In genomic region chr11:98982773-98983133, GRCm38 (mm10) we compare ENCODE assay signal across 7 mouse cellular contexts. TPM values are rescaled to one million over a fixed set of nuclear protein-coding genes. Genes with fewer than 3 reads are reported as not detected.
DNase-seq lines count a peak whose midpoint lies in the region; ATAC-seq and TF ChIP-seq lines count a peak whose summit lies in the region.

Gene Gjd3, minus strand, starts transcription at chr11:98983016.

- no peak for TF ChIP-seq CTCF in lung, embryonic 14.5 days (IDR thresholded peaks at IDR 0.05; ENCODE audit: low read depth)
- no peak for TF ChIP-seq CTCF in embryonic fibroblast, embryonic 13.5 days (IDR thresholded peaks at IDR 0.05; ENCODE audit: borderline replicate concordance, insufficient read depth, low read length)
- no peak for TF ChIP-seq CTCF in small intestine, adult 2 months (IDR thresholded peaks at IDR 0.05; ENCODE audit: extremely low read depth, insufficient read length, insufficient replicate concordance, low read depth, low read length)

- peak within 1 kb of the TSS; percentile 48 for H3K9ac ChIP-seq in lung, embryonic 14.5 days
- peak within 1 kb of the TSS; percentile 70 for H3K9ac ChIP-seq in limb, embryonic 12.5 days (replicated peaks)

- no peak for DNase-seq in lung, embryonic 14.5 days
- DNase-seq in lung, postnatal 36 days: no peak
- DNase-seq in ovary, postnatal 36 days (ENCODE audit: low spot score): no peak
- DNase-seq in c-Kit-positive CD71-positive TER-119-positive erythroid progenitor cells, embryonic 14.5 days (ENCODE audit: low spot score): no peak

- 0 out of 2 replicates have a peak, but pooled peaks have one; percentile 4 for ATAC-seq in lung, embryonic 14.5 days (ENCODE audit: insufficient read depth)
- ATAC-seq in limb, embryonic 12.5 days (ENCODE audit: insufficient number of reproducible peaks, insufficient read depth, low FRiP score, low TSS enrichment, low read depth): 0 out of 2 replicates have a peak, but pooled peaks have one; percentile 3

- H3K4me1 ChIP-seq in lung, embryonic 14.5 days (ENCODE audit: insufficient read depth): no peaks in the 10 kb centered on the region
- no peaks in the 10 kb centered on the region for H3K4me1 ChIP-seq in embryonic fibroblast, embryonic 13.5 days (ENCODE audit: control insufficient read depth, insufficient read depth, low read length)
- peaks cover 19% of the 10 kb centered on the region for H3K4me1 ChIP-seq in limb, embryonic 12.5 days (replicated peaks)
- no peaks in the 10 kb centered on the region; the same call in 1 of the 2 replicates for H3K4me1 ChIP-seq in small intestine, adult 2 months (ENCODE audit: control insufficient read depth, insufficient read depth, insufficient read length, low read length)

- WGBS in lung, embryonic 14.5 days: 1% methylated on average over 28 of the region's 28 CpGs
- 2% methylated on average over 28 of the region's 28 CpGs for WGBS in limb, embryonic 12.5 days
- WGBS in small intestine, adult 2 months: 6% methylated on average over 28 of the region's 28 CpGs

- peak within 1 kb of the TSS; percentile 99 for H3K4me2 ChIP-seq in lung, embryonic 14.5 days
- peak within 1 kb of the TSS; percentile 97 for H3K4me2 ChIP-seq in limb, embryonic 12.5 days

- no peaks in the 10 kb centered on the region for H3K36me3 ChIP-seq in lung, embryonic 14.5 days (ENCODE audit: insufficient read depth)
- no peaks in the 10 kb centered on the region for H3K36me3 ChIP-seq in limb, embryonic 12.5 days
- H3K36me3 ChIP-seq in small intestine, adult 2 months (ENCODE audit: control insufficient read depth, insufficient read depth, low read length): no peaks in the 10 kb centered on the region

- no peak for TF ChIP-seq POLR2A in embryonic fibroblast, embryonic 13.5 days (IDR thresholded peaks at IDR 0.05; ENCODE audit: low read depth, low read length)
- no peak for TF ChIP-seq POLR2A in small intestine, adult 2 months (IDR thresholded peaks at IDR 0.05; ENCODE audit: low read depth, low read length)

- no peak within 1 kb of the TSS for H3K27ac ChIP-seq in lung, embryonic 14.5 days (ENCODE audit: low read depth)
- H3K27ac ChIP-seq in embryonic fibroblast, embryonic 13.5 days (ENCODE audit: insufficient read depth, low read length): no peak within 1 kb of the TSS
- peak within 1 kb of the TSS; percentile 76; the same call in 1 of the 2 replicates for H3K27ac ChIP-seq in limb, embryonic 12.5 days
- H3K27ac ChIP-seq in small intestine, adult 2 months (ENCODE audit: insufficient read depth, low read depth, low read length): no peak within 1 kb of the TSS

- peaks cover 22% of the 10 kb centered on the region for H3K27me3 ChIP-seq in lung, embryonic 14.5 days (ENCODE audit: insufficient read depth, low read length)
- H3K27me3 ChIP-seq in limb, embryonic 12.5 days: peaks cover 25% of the 10 kb centered on the region
- no peaks in the 10 kb centered on the region for H3K27me3 ChIP-seq in small intestine, adult 2 months (ENCODE audit: control insufficient read depth, insufficient read depth, low read length)

- no peaks in the 10 kb centered on the region for H3K9me3 ChIP-seq in lung, embryonic 14.5 days (ENCODE audit: low read depth, low read length)
- no peaks in the 10 kb centered on the region for H3K9me3 ChIP-seq in limb, embryonic 12.5 days

- peak within 1 kb of the TSS; percentile 57 for H3K4me3 ChIP-seq in lung, embryonic 14.5 days (ENCODE audit: low read depth, low read length)
- H3K4me3 ChIP-seq in embryonic fibroblast, embryonic 13.5 days (ENCODE audit: insufficient read depth, low read length): peak within 1 kb of the TSS; percentile 44
- H3K4me3 ChIP-seq in limb, embryonic 12.5 days (replicated peaks): peak within 1 kb of the TSS; percentile 65
- peak within 1 kb of the TSS; percentile 65 for H3K4me3 ChIP-seq in small intestine, adult 2 months (ENCODE audit: low read depth, low read length)

RNA-seq across cellular contexts. Expression of gene Gjd3, which starts in this region (rescaled TPM):
- 0.31 TPM in 1 of 2 replicates, not detected in the other for polyA plus RNA-seq in lung, embryonic 14.5 days (2014; fragmentation: Nextera tagmentation; extraction: Ambion mirVana)
- not detected in 2 replicates for polyA plus RNA-seq in embryonic fibroblast, embryonic 13.5 days (2011; ENCODE audit: insufficient read length, low read depth, missing spikeins)
- 0.51 TPM in 1 of 2 replicates, not detected in the other for polyA plus RNA-seq in limb, embryonic 12.5 days (2016; fragmentation: Nextera tagmentation; extraction: Ambion mirVana)
- 3.6 and 5.8 TPM in 2 replicates for polyA plus RNA-seq in small intestine, adult 2 months (2012; rRNA removed)

Comparison
In these comparisons a context has a peak if more than half of its experiments do, and no peak if none do; other contexts are left out.
1. Peak in ATAC-seq, H3K4me3 ChIP-seq, H3K9ac ChIP-seq and H3K4me2 ChIP-seq in lung, embryonic 14.5 days; RNA of the gene not detected or under 1 TPM.
2. Peak in ATAC-seq, H3K4me3 ChIP-seq, H3K27ac ChIP-seq, H3K9ac ChIP-seq and H3K4me2 ChIP-seq in limb, embryonic 12.5 days; RNA of the gene not detected or under 1 TPM.